Mouse (Mus musculus) limb, embryonic 10.5 days (tissue): Measurements from ENCODE around the gene Tspan11. TPM values are rescaled to one million over a fixed set of nuclear protein-coding genes. Genes with fewer than 3 reads are reported as not detected.

Experiments
- DNase-seq: peaks from one replicate; pipeline ENCODE4 v3.0.0-alpha.2; 2017; ENCODE audit warnings: low spot score
- H3K27ac ChIP-seq: fragments of 300-500 bp; sonication (generic); 2 replicates; pipeline ENCODE4 v1.5.1; 2016; ENCODE audit warnings: mild to moderate bottlenecking
- H3K27me3 ChIP-seq: fragments of 300-500 bp; sonication (generic); 2 replicates; pipeline ENCODE4 v1.6.1; 2016; ENCODE audit warnings: low read depth, mild to moderate bottlenecking; ENCODE audit not compliant: poor library complexity, severe bottlenecking
- H3K36me3 ChIP-seq: fragments of 300-500 bp; sonication (generic); 2 replicates; pipeline ENCODE4 v1.6.1; 2016; ENCODE audit warnings: mild to moderate bottlenecking, moderate library complexity
- H3K4me1 ChIP-seq: fragments of 300-500 bp; sonication (generic); 2 replicates; pipeline ENCODE4 v1.6.1; 2016
- H3K4me3 ChIP-seq: fragments of 300-500 bp; sonication (generic); 2 replicates; pipeline ENCODE4 v1.5.1; 2016; ENCODE audit warnings: mild to moderate bottlenecking, moderate library complexity
- H3K9me3 ChIP-seq: fragments of 300-500 bp; sonication (generic); replicated peaks from 2 replicates; pipeline ENCODE4 v1.6.1; 2016; ENCODE audit warnings: mild to moderate bottlenecking
- WGBS: fragments of 180-500 bp; shearing (Covaris S2); methylation state at CpG from one replicate; pipeline ENCODE4 v1.1.7; 2016; 5-methylcytosine and 5-hydroxymethylcytosine counted together
- polyA plus RNA-seq: library from polyadenylated mRNA; unstranded; fragments of >200 nt; fragmentation: Nextera tagmentation; extraction: Ambion mirVana; gene quantifications from 2 replicates; pipeline ENCODE4 v1.2.1, GENCODE M21; 2016

The Tspan11 gene
- polyA plus RNA-seq, 1 experiment from 2014 or later, result 9.2 TPM

DNA sequence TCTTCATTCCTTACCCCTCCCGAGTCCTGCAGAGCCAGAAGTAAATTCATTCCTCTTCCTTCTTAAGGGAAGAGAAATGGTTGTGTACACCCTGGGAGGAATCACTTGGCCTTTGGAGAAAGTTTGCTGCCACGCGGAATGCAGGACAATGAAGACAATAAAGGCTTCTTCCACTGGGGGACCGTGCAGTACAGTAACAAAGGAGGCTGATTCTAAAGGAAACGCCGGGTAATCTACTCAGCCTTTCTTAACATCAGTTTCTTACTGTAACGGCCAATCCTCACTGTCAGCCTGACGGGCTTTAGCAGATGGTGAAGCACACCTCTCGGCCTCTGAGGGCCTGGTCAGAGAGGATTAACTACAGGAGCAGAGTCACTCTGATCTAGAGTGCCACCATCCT is 25.4 kb upstream of the Tspan11 start:
- H3K36me3 ChIP-seq, result no peaks in the 10 kb centered on the region
- no peaks in the 10 kb centered on the region for H3K9me3 ChIP-seq
- no peak overlapping the region for H3K4me3 ChIP-seq
- no peak for DNase-seq
- no peaks in the 10 kb centered on the region for H3K27me3 ChIP-seq
- WGBS, result 82% methylated on average over 9 of the region's 9 CpGs
- H3K27ac ChIP-seq, result no peak overlapping the region
- H3K4me1 ChIP-seq, result peaks cover 15% of the 10 kb centered on the region; the same call in 1 of the 2 replicates

- no peaks in the 10 kb centered on the region for H3K27me3 ChIP-seq
- DNase-seq, result no peak
- no peaks in the 10 kb centered on the region for H3K36me3 ChIP-seq
- no peak overlapping the region for H3K4me3 ChIP-seq
- H3K9me3 ChIP-seq, result no peaks in the 10 kb centered on the region
- 54% methylated on average over 4 of the region's 4 CpGs for WGBS
- H3K27ac ChIP-seq, result peak overlapping the region; percentile 3; the same call in 1 of the 2 replicates
- peaks cover 29% of the 10 kb centered on the region for H3K4me1 ChIP-seq
Observed at GRCm38 (mm10) chr6:127865391-127865790, 22.0 kb upstream of the Tspan11 start.

- Histone ChIP-seq H3K4me3 (no peak overlapping the region), H3K4me1 (peaks cover 42% of the 10 kb centered on the region), H3K27ac (peak overlapping the region; percentile 92), H3K9me3 (no peaks in the 10 kb centered on the region), H3K27me3 (no peaks in the 10 kb centered on the region), H3K36me3 (no peaks in the 10 kb centered on the region)
- DNase-seq, result no peak
- 58% methylated on average over 8 of the region's 8 CpGs for WGBS
Observed at GRCm38 (mm10) chr6:127868546-127868945, 18.8 kb upstream of the Tspan11 start.

GRCm38 (mm10) chr6:127869121-127869520 is 18.3 kb upstream of the Tspan11 start:
- DNase-seq, result no peak
- Histone ChIP-seq H3K27me3 (no peaks in the 10 kb centered on the region), H3K4me3 (no peak overlapping the region), H3K27ac (peak overlapping the region; percentile 92), H3K9me3 (no peaks in the 10 kb centered on the region), H3K36me3 (no peaks in the 10 kb centered on the region), H3K4me1 (peaks cover 39% of the 10 kb centered on the region)
- 87% methylated on average over 7 of the region's 7 CpGs for WGBS

DNA sequence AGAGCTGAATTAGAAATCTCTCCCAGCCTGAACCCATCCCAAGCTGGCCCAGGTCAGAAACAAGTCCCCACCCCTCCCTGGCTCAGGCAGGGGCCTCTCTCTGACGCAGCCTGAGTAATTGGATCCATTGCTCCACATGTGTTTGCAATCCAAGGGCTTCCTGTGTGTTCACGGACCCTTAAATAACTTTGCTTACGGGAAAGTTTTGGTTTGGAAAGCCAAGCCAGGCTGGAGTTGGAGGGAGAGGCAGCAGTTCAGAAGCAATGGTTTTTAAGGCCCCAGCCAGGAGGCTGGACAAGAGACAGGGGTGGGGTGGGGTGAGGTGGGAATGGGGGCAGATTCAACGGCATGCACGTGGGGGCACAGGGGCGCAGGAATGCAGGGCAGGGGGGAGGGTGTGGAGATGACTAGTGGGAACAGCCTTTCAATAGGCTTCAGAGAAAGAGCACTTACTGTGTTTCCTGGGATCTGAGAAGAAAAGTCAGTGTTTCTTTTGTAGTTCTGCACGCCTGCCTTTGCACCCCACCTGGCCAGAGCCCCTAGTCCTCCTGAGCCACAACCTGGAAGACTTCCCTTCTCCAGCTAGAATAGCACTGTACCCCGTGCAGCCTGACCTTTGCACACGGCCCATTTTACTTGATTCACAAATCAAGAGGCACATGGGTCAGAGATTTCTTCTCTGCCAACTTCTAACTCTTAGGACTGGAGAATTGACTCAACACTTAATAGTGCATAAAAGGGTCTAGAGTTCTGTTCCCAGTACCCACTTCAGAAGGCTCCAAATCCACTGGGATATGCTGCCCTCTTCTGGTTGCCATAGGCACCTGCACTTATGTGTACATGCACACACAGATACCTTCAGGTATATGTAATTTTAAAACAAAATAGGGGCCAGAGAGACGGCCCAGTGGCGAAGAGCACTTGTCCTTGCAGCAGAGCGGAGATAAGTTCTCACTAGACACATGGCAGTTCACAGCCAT is 16.8 kb upstream of the Tspan11 start:
- peak overlapping the region; percentile 92 for H3K27ac ChIP-seq
- H3K4me3 ChIP-seq, result no peak overlapping the region; the same call in 1 of the 2 replicates
- H3K27me3 ChIP-seq, result no peaks in the 10 kb centered on the region
- WGBS, result 48% methylated on average over 12 of the region's 12 CpGs
- peaks cover 43% of the 10 kb centered on the region for H3K4me1 ChIP-seq
- H3K9me3 ChIP-seq, result no peaks in the 10 kb centered on the region
- no peaks in the 10 kb centered on the region for H3K36me3 ChIP-seq
- peak; percentile 84 for DNase-seq

DNA sequence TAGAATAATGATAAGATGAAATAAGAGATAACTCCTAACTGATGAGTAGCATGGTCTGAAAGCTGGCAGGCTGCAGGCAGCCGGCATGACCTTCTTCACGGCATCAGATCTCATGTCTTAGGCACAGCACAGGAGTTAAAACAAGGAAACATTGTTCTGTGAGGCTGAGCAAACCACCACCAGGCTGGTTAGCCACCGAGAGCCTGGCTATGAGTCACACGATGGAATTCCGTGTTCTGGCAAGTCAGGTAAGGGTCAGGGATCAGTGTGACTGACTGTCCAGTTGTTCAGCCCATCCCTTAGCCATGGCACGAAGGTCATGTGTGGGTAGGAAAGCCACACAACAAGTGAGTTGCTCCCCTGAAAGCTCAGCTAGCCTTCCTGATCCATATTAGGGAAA is 16.0 kb upstream of the Tspan11 start:
- Histone ChIP-seq H3K36me3 (no peaks in the 10 kb centered on the region), H3K9me3 (no peaks in the 10 kb centered on the region), H3K4me1 (peaks cover 50% of the 10 kb centered on the region), H3K4me3 (no peak overlapping the region), H3K27me3 (no peaks in the 10 kb centered on the region), H3K27ac (peak overlapping the region; percentile 92)
- no peak for DNase-seq
- WGBS, result 91% methylated on average over 6 of the region's 6 CpGs

DNA sequence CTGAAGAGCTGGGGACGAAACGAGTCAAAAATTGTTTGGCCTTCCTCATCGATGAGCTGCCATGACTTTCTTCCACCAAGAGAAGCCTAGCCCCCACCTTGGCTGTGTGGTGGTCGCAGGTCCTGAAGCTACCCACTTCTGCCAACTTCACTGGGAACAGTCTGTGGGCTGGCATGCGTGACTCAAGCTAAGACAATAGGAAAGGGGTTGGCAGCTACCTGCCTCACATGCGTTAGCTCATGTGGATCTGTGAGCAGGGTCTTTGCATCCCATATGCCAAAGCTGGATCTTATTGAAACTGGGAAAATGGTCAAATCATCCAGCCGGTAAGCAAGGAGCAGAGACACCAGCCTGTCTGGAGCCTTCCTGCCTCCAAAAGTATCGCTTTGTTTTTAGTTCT is 14.8 kb upstream of the Tspan11 start:
- H3K27ac ChIP-seq, result peak overlapping the region; percentile 92
- peaks cover 61% of the 10 kb centered on the region for H3K4me1 ChIP-seq

GRCm38 (mm10) chr6:127875883-127876282 is 11.5 kb upstream of the Tspan11 start:
- H3K27ac ChIP-seq, result peak overlapping the region; percentile 72
- 34% methylated on average over 11 of the region's 11 CpGs for WGBS
- no peak for DNase-seq

More for the DNA sequence above, 14.8 kb upstream of the Tspan11 start:
- Histone ChIP-seq H3K4me3 (no peak overlapping the region), H3K27me3 (no peaks in the 10 kb centered on the region), H3K9me3 (no peaks in the 10 kb centered on the region), H3K36me3 (no peaks in the 10 kb centered on the region)
- 93% methylated on average over 8 of the region's 8 CpGs for WGBS
- no peak for DNase-seq

DNA sequence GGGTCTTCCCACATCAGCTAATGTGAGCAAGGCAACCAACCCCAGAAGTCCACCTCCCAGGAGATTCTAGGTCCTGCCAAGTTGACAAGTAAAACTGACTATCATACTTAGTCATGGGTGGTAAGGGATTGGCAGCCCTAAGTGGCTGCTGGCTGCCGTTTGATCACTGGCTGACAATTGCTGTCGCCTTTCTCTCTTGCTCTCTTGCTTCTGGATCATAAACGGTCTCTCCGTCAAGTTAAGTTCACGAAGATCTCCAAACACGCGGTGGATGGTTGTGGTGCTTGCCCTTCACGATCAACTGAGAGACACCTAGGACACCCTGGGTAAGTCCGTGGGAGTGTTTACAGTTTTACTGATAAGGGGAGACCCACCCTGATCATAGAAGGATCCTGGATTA is 11.0 kb upstream of the Tspan11 start:
- no peaks in the 10 kb centered on the region for H3K27me3 ChIP-seq
- no peaks in the 10 kb centered on the region for H3K36me3 ChIP-seq
- no peaks in the 10 kb centered on the region for H3K9me3 ChIP-seq
- no peak overlapping the region; the same call in 1 of the 2 replicates for H3K4me3 ChIP-seq
- peaks cover 39% of the 10 kb centered on the region for H3K4me1 ChIP-seq
- WGBS, result 81% methylated on average over 9 of the region's 9 CpGs
- peak overlapping the region; percentile 72 for H3K27ac ChIP-seq
- DNase-seq, result no peak

More at GRCm38 (mm10) chr6:127875883-127876282, 11.5 kb upstream of the Tspan11 start:
- H3K4me3 ChIP-seq, result peak overlapping the region; percentile 11; the same call in 1 of the 2 replicates
- H3K36me3 ChIP-seq, result no peaks in the 10 kb centered on the region
- H3K27me3 ChIP-seq, result no peaks in the 10 kb centered on the region
- H3K9me3 ChIP-seq, result no peaks in the 10 kb centered on the region
- H3K4me1 ChIP-seq, result peaks cover 42% of the 10 kb centered on the region

GRCm38 (mm10) chr6:127877026-127877425 is 10.4 kb upstream of the Tspan11 start:
- Histone ChIP-seq H3K9me3 (no peaks in the 10 kb centered on the region), H3K27ac (peak overlapping the region; percentile 72), H3K4me3 (no peak overlapping the region), H3K27me3 (no peaks in the 10 kb centered on the region), H3K4me1 (peaks cover 39% of the 10 kb centered on the region), H3K36me3 (no peaks in the 10 kb centered on the region)
- peak; percentile 47 for DNase-seq
- 75% methylated on average over 12 of the region's 12 CpGs for WGBS

DNA sequence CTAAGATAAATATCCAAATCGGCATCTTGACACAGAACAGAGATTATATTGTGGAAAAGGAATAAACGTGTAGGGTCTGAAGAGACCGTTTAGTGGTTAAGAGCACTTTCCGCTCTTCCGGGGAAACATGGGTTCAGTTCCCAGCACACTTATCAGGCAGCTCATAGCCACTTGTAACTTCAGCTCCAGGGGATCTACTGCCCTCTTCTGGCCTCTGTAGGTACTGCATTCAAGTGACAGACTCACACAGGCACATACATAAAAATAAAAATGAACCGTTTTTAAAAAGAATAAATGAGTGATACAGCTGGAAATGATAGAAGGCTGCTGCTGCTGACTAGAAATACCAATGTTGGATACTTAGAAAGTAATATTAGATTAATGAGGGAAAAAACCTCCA is 7.9 kb upstream of the Tspan11 start:
- H3K27me3 ChIP-seq, result 0 out of 2 replicates have a peak, but pooled peaks cover 7% of the 10 kb centered on the region
- no peaks in the 10 kb centered on the region for H3K9me3 ChIP-seq

DNA sequence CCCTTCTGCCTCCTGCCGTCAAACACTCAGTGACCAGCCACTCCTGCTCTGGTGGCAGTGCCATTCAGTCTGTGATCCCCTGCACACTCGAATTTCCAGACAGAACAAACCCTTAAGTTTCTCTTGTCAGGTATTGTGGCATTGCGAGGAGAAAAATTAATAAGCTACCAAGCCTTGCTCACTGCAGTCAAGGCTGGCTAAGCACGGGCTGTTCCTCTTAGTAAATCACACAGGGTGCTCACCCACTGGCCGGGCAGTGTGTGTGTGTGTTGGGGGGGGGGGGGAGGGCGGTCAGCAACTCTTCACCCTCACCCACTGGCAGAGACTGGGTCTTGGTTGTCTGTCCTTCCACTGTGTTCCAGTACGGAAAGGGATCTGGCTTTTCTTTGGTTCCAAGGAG is 473 bp upstream of the Tspan11 start:
- DNase-seq, result no peak
- peak overlapping the region; percentile 63 for H3K4me3 ChIP-seq
- peaks cover 26% of the 10 kb centered on the region for H3K4me1 ChIP-seq
- no peaks in the 10 kb centered on the region for H3K9me3 ChIP-seq
- peak overlapping the region; percentile 87 for H3K27ac ChIP-seq
- WGBS, result 12% methylated on average over 7 of the region's 7 CpGs
- peaks cover 36% of the 10 kb centered on the region for H3K27me3 ChIP-seq
- H3K36me3 ChIP-seq, result no peaks in the 10 kb centered on the region

More for the DNA sequence above, 7.9 kb upstream of the Tspan11 start:
- Histone ChIP-seq H3K4me1 (peaks cover 33% of the 10 kb centered on the region), H3K27ac (no peak overlapping the region), H3K36me3 (no peaks in the 10 kb centered on the region), H3K4me3 (no peak overlapping the region)
- WGBS, result 92% methylated on average over 6 of the region's 6 CpGs
- DNase-seq, result no peak

DNA sequence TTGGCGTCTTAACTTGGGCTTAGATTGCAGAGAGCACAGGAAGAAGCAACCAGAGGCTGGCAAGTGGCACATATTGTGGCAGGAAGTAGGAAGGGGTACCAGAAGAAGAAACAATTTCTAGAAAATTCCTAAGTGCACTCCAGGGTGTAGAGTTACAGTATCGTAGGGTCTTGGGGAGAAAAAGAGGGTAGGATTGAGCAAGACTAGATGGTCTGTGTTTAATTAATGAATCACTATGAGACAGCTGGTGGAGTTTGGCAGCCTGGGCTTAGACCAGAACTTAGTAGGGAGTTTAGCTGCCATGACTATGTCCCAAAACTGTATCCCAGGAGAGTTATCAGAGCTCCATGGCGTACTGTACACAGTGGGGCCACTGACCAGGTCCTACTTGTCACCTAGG is 1.2 kb downstream of the Tspan11 start:
- peaks cover 26% of the 10 kb centered on the region for H3K4me1 ChIP-seq
- H3K36me3 ChIP-seq, result no peaks in the 10 kb centered on the region
- peak overlapping the region; percentile 63 for H3K4me3 ChIP-seq
- H3K27ac ChIP-seq, result peak overlapping the region; percentile 87
- DNase-seq, result no peak
- peaks cover 35% of the 10 kb centered on the region for H3K27me3 ChIP-seq
- WGBS, result 67% methylated on average over 3 of the region's 3 CpGs
- no peaks in the 10 kb centered on the region for H3K9me3 ChIP-seq
